Mouse (Mus musculus): ENCODE measurements around the gene Tcaf1. TPM values are rescaled to one million over a fixed set of nuclear protein-coding genes. Genes with fewer than 3 reads are reported as not detected.

Tcaf1 gene
- polyA plus RNA-seq (2017; shearing (Covaris generic)), result under 1 TPM in 1 of 2 experiments, not detected in 1; 0.28 TPM

DNA sequence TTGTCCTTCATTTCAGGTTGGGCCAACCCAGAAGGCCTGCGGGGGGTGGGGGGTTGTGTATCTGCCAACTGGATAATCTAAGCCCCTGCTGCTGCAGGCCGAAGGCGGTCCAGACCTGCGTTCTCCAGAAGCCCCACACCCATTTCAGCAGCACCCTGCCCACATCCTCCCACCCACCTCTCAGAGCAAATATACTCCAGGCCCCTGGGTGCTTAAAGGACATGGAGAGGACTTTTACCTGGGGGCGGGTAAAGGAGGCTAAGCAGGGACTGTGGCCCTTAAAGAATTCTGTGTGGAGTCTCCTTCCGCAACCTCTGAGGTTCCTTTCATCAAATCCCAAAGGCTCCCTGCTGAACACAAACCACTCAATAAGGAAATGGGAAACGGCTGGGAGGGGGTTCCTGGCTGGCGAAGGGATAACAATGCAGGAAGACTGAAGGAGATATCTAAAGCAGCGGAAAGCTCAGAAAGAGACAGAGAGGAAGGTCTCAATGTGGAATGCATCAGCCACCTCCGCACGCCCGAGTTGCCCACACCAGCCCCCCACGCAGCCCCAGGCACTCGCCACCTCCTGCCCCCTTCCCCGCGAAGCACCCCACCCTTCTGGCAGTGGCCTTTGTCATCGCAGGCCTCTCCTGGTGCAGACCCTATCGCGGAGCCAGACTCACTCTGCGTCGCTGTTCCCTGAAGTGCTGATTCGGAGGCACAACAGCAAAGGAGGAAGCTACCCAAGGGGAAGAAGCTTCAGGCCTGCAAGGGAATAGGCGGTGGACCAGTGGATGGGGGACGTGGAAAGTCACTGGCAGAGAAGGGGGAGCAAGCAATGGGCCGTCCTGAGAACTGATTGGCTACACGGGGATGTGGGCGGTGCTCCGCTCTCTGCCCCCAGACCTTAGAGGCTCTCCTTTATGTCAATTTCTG is at the start of gene Tcaf1:
TSS of gene Tcaf1 (minus strand) at position 798 of the 921 bp plus-strand sequence.

DNA sequence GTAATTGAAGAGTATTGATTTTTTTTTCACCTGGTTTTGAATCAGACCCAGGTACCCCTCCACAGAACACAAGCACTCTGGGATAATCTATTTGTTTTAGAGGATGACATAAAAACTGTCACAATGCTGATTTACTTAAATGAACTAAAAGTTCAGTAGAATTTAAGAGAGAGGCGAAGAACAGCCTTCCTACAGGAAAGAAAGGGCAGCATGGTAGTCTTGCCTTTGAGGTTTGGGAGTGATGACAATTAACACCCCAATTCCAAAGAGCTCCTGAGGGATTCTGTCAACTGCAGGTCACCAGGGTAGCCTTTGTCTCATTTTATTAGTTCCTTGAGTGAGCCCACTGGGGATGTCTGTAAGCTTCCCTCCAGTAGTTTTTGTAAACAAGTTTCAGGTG is 46.2 kb upstream of the Tcaf1 start, which contains the start of gene Olfr38:
TSS of gene Olfr38 (plus strand) at position 301 of the 400 bp plus-strand sequence.

DNA sequence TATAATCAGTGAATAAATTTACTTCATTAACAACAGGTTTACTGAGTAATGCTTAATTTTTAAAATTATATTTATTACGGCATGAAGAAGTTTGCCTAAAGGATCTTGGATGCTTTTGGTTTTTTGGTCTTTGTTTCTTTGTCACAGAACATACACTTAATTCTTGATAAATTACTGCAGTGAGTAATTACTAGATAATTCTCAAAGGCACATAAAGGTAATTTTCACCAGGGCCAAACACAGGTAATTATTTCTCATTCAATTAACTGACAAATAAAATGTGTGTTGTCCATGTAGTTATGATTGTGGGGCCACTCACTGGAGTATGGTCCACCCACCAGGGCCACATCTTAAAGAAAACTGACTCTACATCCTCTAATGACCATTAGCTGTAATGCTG is 29.2 kb upstream of the Tcaf1 start, which contains the start of gene Olfr453:
TSS of gene Olfr453 (plus strand) at position 301 of the 400 bp plus-strand sequence.

DNA sequence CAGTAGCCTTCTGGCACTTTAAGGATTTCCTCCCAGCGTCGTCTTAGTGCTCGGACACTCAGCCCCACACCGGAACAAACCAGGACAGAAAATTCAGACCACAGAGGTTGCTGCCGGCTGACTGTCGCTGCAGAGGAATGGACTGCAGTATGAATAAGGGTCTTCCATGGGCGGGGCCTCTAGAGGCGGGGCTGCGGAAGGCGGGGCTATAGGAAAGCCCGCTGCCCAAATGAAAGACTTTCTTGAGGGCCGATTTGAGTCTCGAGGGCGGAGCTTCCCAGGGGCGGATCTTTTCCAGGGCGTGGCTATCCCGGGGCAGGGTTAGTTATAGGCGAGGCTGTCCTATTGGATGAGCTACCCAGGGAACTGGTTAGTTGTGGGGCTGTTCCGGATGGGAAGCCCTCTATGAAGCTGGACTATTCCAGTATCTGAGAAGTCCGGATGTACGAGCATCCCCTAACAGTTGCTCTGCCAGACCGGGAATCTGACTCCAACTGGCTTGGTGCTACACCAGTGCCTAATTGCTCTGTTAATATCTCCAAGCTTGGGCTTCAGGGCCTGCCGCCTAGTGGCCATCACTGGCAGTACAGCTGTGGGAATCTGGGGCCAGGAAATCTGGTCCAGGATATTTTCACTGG is 64.9 kb downstream of the Tcaf1 start, which contains the start of gene Tcaf2:
TSS of gene Tcaf2 (minus strand) at position 343 of the 638 bp plus-strand sequence.

Other genes with a start within 250 kb of the Tcaf1 start
- gene Olfr458, start 244.9 kb downstream of the Tcaf1 start, polyA plus RNA-seq (2017; shearing (Covaris generic)), result not detected
- under 1 TPM in 1 of 2 experiments, not detected in 1; 0.14 TPM for gene Olfr457, start 233.8 kb downstream of the Tcaf1 start, polyA plus RNA-seq (2017; shearing (Covaris generic))
- gene Olfr456, start 222.9 kb downstream of the Tcaf1 start, polyA plus RNA-seq (2017; shearing (Covaris generic)), result not detected
- gene Olfr455, start 162.5 kb downstream of the Tcaf1 start, polyA plus RNA-seq (2017; shearing (Covaris generic)), result under 1 TPM in 1 of 2 experiments, not detected in 1; 0.28 TPM
- gene Tcaf3, start 112.4 kb downstream of the Tcaf1 start, polyA plus RNA-seq (2017; shearing (Covaris generic)), result not detected
- gene Tcaf2, start 64.8 kb downstream of the Tcaf1 start, polyA plus RNA-seq (2017; shearing (Covaris generic)), result under 1 TPM in 1 of 2 experiments, not detected in 1; 0.32 TPM
- not detected for gene Olfr453, start 29.3 kb upstream of the Tcaf1 start, polyA plus RNA-seq (2017; shearing (Covaris generic))
- not detected for gene Olfr38, start 46.3 kb upstream of the Tcaf1 start, polyA plus RNA-seq (2017; shearing (Covaris generic))
- not detected for gene Olfr452, start 75.0 kb upstream of the Tcaf1 start, polyA plus RNA-seq (2017; shearing (Covaris generic))
- not detected for gene Olfr450, start 101.9 kb upstream of the Tcaf1 start, polyA plus RNA-seq (2017; shearing (Covaris generic))
- gene Olfr449, start 124.3 kb upstream of the Tcaf1 start, polyA plus RNA-seq (2017; shearing (Covaris generic)), result under 1 TPM in 1 of 2 experiments, not detected in 1; 0.31 TPM
- gene Olfr448, start 180.4 kb upstream of the Tcaf1 start, polyA plus RNA-seq (2017; shearing (Covaris generic)), result not detected
- gene Olfr447, start 198.8 kb upstream of the Tcaf1 start, polyA plus RNA-seq (2017; shearing (Covaris generic)), result not detected
- under 1 TPM; 0.04 to 0.06 TPM for gene Olfr446, start 211.3 kb upstream of the Tcaf1 start, polyA plus RNA-seq (2017; shearing (Covaris generic))
- gene Olfr444, start 239.0 kb upstream of the Tcaf1 start, polyA plus RNA-seq (2017; shearing (Covaris generic)), result not detected